Mouse (Mus musculus) stomach, postnatal 0 days (tissue): ENCODE results near the gene Gper1.

Source experiments
- CTCF ChIP-seq: IDR thresholded peaks from 2 replicates; pipeline ENCODE4 v1.5.1; 2016; ENCODE audit warnings: antibody characterized with exemption, low read depth, mild to moderate bottlenecking, moderate library complexity
- EP300 ChIP-seq: optimal IDR thresholded peaks from 2 replicates; pipeline ENCODE3; 2016; ENCODE audit warnings: antibody characterized with exemption

DNA sequence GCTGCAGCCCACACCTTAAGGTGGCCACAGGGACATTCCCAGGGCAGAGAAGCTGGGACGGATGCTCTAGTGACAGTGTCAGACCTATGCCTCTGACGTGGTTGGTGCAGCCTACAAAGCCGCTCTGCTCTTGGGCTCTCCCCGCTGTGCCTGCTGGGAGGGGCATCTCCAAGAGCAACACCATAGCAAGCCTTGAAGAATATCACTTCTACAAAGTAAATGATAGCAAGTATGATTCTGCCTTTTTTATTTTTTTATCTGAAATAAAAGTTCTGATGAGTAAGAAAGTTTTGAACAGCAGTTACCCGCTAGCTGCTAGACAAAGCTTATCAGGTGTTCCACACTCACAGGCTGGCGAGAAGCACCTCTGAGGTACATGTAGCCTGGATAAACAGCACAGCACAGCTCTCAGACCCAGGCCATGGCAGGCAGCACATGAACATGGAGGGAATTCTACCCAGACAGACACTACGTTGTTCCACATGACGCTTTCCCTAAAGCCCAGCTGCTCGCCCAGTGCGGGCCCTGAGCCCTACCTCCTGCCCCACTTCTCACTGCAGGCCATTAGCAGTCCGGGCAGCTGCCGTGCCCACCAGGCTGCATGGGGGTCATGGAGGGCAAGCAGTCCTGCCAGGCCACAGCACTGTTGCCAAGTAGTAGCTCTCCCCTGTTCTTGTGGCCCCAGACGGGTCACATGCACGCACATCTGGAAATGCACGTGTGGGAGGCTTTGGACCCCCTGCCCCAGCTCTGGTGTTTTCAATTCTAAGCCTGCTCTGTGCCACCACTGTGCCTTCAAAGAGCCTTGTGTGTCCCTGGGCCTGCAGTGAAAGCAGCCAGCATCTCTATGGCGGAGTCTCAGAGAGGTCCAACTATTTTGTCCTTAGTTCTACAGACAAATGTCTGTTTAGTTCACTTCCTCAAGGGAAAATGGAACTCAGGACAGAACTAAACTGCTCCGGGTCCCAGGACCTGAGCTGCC lies 34.0 kb upstream of the Gper1 start:
- TF ChIP-seq CTCF (no peak), EP300 (no peak)
